Mouse (Mus musculus) midbrain, embryonic 14.5 days (tissue): ENCODE data around the gene Fbf1. TPM values are rescaled to one million over a fixed set of nuclear protein-coding genes. Genes with fewer than 3 reads are reported as not detected.
A peak's percentile ranks its signal among the peaks of the same experiment; 100 is the strongest.

Source experiments
- ATAC-seq: fragments of 200-750 bp; cut with Nextera tagmentation; 2 replicates; pipeline ENCODE4 v1.8.0; 2017; ENCODE audit warnings: moderate number of reproducible peaks, moderate library complexity; ENCODE audit not compliant: low FRiP score, low TSS enrichment
- DNase-seq: peaks from one replicate; pipeline ENCODE4 v3.0.0-alpha.2; 2015
- H3K27ac ChIP-seq: fragments of 300-500 bp; sonication (generic); replicated peaks from 2 replicates; pipeline ENCODE4 v1.5.1; 2014; ENCODE audit warnings: mild to moderate bottlenecking, low read depth, low read length, moderate library complexity
- H3K27me3 ChIP-seq: fragments of 300-500 bp; sonication (generic); 2 replicates; pipeline ENCODE4 v1.6.1; 2014; ENCODE audit warnings: low read length, control low read depth, mixed read lengths; ENCODE audit not compliant: control insufficient read depth, insufficient read depth
- H3K36me3 ChIP-seq: fragments of 300-500 bp; sonication (generic); 2 replicates; pipeline ENCODE4 v1.6.1; 2014; ENCODE audit warnings: low read length, control low read depth; ENCODE audit not compliant: control insufficient read depth, insufficient read depth
- H3K4me1 ChIP-seq: fragments of 300-500 bp; sonication (generic); 2 replicates; pipeline ENCODE4 v1.6.1; 2014; ENCODE audit warnings: mild to moderate bottlenecking, antibody characterized with exemption, low read length, control low read depth; ENCODE audit not compliant: control insufficient read depth, insufficient read depth
- H3K4me2 ChIP-seq: fragments of 300-500 bp; sonication (generic); 2 replicates; pipeline ENCODE4 v1.6.1; 2014; ENCODE audit warnings: mild to moderate bottlenecking, low read length, moderate library complexity
- H3K4me3 ChIP-seq: fragments of 300-500 bp; sonication (generic); replicated peaks from 2 replicates; pipeline ENCODE4 v1.5.1; 2014; ENCODE audit warnings: low read depth, low read length
- H3K9ac ChIP-seq: fragments of 300-500 bp; sonication (generic); replicated peaks from 2 replicates; pipeline ENCODE4 v1.6.1; 2014; ENCODE audit warnings: mild to moderate bottlenecking, low read length, moderate library complexity
- H3K9me3 ChIP-seq: fragments of 300-500 bp; sonication (generic); 2 replicates; pipeline ENCODE4 v1.6.1; 2016; ENCODE audit warnings: low read length, control low read depth, mixed read lengths; ENCODE audit not compliant: control insufficient read depth
- WGBS: fragments of 180-500 bp; shearing (Covaris S2); extraction: QIAGEN DNeasy Blood & Tissue Kit; methylation state at CpG from one replicate; pipeline ENCODE4 v1.1.7; 2014; 5-methylcytosine and 5-hydroxymethylcytosine counted together
- polyA plus RNA-seq: library from polyadenylated mRNA; unstranded; fragments of >200 nt; fragmentation: Nextera tagmentation; extraction: Ambion mirVana; gene quantifications from 2 replicates; pipeline ENCODE4 v1.2.1, GENCODE M21; 2014

The Fbf1 gene
- polyA plus RNA-seq, 1 experiment from 2014 or later = 58.9 TPM

GRCm38 (mm10) chr11:116110131-116110530 is 57.8 kb downstream of the Fbf1 start:
- Histone ChIP-seq H3K4me1 (peaks cover 6% of the 10 kb centered on the region; the same call in 1 of the 2 replicates), H3K4me2 (peak overlapping the region; percentile 50), H3K9me3 (no peaks in the 10 kb centered on the region), H3K4me3 (peak overlapping the region; percentile 28), H3K9ac (peak overlapping the region; percentile 26; the same call in 1 of the 2 replicates), H3K27ac (no peak overlapping the region), H3K27me3 (peaks cover 65% of the 10 kb centered on the region), H3K36me3 (no peaks in the 10 kb centered on the region)
- WGBS = 3% methylated on average over 35 of the region's 35 CpGs
- DNase-seq (no peak), ATAC-seq (no peak)

DNA sequence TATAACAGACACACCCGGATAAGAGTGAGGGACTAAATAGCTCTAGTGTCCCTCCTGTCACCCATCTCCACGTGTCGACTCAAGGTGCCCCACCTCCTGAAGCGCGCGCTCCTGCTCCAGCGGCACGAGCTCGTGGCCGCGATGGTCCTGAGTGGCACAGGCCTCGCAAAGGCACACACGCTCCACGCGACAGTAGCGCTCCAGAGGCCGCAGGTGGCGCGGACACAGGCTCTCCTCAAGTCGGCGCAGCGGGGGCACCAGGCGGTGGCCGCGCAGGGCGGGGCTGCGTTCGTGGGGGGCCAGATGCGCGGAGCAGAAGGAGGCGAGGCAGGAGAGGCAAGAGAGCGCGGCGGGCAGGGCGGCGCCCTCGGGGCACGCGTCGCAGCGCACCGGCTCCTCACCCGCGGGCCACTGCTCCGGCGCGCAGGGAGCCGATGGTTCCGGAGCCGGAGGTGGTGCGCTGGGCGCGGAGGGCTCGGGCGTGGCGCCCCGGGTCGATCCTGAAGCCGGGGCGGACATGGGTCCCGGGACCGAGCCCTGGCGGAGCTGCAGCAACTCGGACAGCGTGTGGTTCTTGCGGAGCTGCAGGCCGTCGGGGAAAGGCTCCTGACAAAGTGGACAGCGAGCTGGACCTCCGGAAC is 58.4 kb downstream of the Fbf1 start:
- DNase-seq (no peak), ATAC-seq (no peak)
- peak overlapping the region; percentile 28 for H3K4me3 ChIP-seq
- peak overlapping the region; percentile 26; the same call in 1 of the 2 replicates for H3K9ac ChIP-seq
- H3K27ac ChIP-seq = no peak overlapping the region
- H3K27me3 ChIP-seq = peaks cover 65% of the 10 kb centered on the region
- H3K4me2 ChIP-seq = peak overlapping the region; percentile 50
- no peaks in the 10 kb centered on the region for H3K9me3 ChIP-seq
- WGBS = 2% methylated on average over 69 of the region's 70 CpGs
- no peaks in the 10 kb centered on the region for H3K36me3 ChIP-seq
- peaks cover 7% of the 10 kb centered on the region for H3K4me1 ChIP-seq

- no peak overlapping the region for H3K9ac ChIP-seq
- no peak overlapping the region for H3K27ac ChIP-seq
- DNase-seq = no peak
- no peak overlapping the region for H3K4me2 ChIP-seq
- no peaks in the 10 kb centered on the region for H3K36me3 ChIP-seq
- peak overlapping the region; percentile 28; the same call in 1 of the 2 replicates for H3K4me3 ChIP-seq
- peaks cover 65% of the 10 kb centered on the region for H3K27me3 ChIP-seq
- H3K4me1 ChIP-seq = peaks cover 17% of the 10 kb centered on the region
- WGBS = 6% methylated on average over 23 of the region's 23 CpGs
- ATAC-seq = no peak
- H3K9me3 ChIP-seq = no peaks in the 10 kb centered on the region
Observed at GRCm38 (mm10) chr11:116108464-116109137, 59.4 kb downstream of the Fbf1 start.

DNA sequence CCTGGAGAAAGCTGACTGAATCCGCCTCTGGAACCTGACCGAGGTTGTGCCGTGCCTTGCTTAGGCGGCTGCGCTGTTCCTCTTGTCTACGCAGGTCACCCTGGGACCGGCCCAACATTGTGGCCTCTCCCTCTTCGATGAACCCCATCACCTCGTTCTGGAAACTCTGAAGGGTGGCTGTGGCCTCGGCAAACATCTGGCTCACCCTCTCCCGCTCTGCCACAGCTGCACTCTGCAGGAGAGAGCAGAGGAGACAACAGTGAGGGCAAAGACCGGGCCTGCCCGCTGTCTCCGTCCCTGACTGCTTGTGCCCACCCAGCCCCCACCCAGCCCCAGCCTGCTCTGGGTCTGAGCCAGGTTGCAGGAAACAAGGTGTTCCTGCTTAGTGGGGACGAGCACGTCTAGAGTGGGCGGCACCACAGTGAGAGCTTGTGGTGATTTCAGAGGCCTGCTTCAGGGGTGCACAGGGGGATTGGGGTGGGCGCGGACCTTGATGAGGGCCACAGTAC is 60.1 kb downstream of the Fbf1 start:
- H3K9me3 ChIP-seq = no peaks in the 10 kb centered on the region
- no peak for ATAC-seq
- peaks cover 65% of the 10 kb centered on the region for H3K27me3 ChIP-seq
- no peak overlapping the region for H3K27ac ChIP-seq
- H3K36me3 ChIP-seq = no peaks in the 10 kb centered on the region
- DNase-seq = no peak
- H3K4me1 ChIP-seq = peaks cover 18% of the 10 kb centered on the region
- H3K9ac ChIP-seq = no peak overlapping the region
- H3K4me2 ChIP-seq = no peak overlapping the region
- 7% methylated on average over 19 of the region's 19 CpGs for WGBS
- H3K4me3 ChIP-seq = no peak overlapping the region

DNA sequence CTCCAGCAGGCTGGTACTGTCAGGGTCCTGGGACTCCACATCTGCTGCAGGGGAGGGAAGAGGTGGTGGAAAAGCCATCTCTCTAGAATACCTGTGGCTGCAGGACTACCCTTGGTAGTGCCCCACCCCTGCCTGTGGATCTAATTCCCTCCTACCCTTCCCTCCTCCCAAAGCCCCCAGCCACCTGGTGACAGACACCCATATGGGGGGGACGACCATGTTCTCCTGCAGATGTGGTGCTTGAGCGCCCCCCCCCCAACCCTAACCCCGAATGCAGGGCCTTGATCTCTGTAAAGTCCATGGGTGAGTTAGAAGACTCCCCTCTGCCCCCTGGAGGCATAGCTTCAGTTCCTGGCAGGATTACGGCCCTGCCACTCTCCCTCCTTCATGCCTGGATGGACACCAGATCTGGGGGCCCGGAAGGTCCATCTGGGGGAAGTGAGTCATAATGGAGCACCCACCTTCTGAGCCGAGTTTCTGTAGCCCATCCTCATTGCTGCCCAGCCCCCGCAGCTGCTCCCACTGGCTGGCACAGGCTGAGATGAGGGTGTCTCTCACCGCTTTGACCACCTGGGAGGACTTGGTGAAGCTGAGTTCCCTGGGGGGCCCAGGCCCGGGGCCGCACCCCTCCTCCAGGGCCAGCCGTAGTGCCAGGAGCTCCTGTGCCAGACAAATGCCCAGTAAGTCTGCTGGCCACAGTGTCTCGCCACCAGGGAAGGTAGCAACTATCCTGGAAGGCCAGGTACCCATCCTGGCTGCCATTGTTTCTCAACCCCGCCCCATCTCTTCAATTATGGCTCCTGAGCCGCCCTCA is 60.8 kb downstream of the Fbf1 start:
- DNase-seq (no peak), ATAC-seq (no peak)
- Histone ChIP-seq H3K4me1 (peaks cover 18% of the 10 kb centered on the region), H3K27ac (no peak overlapping the region), H3K4me2 (no peak overlapping the region), H3K27me3 (peaks cover 65% of the 10 kb centered on the region), H3K9me3 (no peaks in the 10 kb centered on the region), H3K9ac (no peak overlapping the region), H3K4me3 (no peak overlapping the region), H3K36me3 (no peaks in the 10 kb centered on the region)
- WGBS = 20% methylated on average over 14 of the region's 14 CpGs

DNA sequence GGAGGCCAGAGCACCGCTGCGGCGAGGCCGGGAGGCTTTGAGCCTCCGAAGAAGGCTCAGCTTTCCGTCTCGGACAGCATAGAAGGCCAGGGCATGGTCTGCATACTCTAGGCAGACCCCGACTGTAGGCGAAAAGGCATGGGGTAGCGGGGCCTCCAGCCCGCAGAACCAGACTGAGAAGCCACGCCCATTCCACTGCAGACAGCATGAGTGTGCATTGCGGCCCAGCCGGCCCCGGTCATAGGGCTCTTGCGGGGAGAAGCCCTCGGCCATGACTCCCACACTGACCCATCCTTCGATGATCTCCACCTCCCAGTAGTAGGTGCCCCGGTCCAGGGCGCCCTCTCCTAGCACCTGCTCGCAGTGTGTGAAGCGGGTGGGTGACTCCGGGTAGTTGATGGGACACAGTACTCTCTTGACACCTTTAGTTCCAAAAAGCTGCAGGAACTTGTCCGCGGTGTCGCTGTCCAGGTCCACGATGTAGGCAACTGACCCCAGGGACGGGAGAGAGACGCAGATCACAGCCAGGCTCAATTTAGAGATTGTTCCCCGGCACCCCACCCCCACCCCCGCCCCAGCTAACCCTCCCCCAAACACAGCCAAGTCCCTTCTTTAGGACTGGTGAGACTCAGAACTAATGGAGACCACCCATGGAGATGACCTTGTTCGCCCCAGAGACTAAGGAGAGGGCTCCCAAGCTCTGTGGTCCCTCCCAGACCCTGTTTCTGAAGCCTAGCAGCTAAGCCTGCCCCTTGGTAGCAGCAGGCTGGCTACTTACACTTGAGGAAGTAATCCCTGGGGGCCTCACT is 61.6 kb downstream of the Fbf1 start:
- H3K9ac ChIP-seq = no peak overlapping the region
- no peaks in the 10 kb centered on the region for H3K36me3 ChIP-seq
- H3K27ac ChIP-seq = no peak overlapping the region
- H3K4me2 ChIP-seq = peak overlapping the region; percentile 19; the same call in 1 of the 2 replicates
- DNase-seq (no peak), ATAC-seq (no peak)
- peaks cover 59% of the 10 kb centered on the region for H3K27me3 ChIP-seq
- H3K4me1 ChIP-seq = peaks cover 20% of the 10 kb centered on the region
- no peaks in the 10 kb centered on the region for H3K9me3 ChIP-seq
- WGBS = 24% methylated on average over 32 of the region's 32 CpGs
- no peak overlapping the region for H3K4me3 ChIP-seq

DNA sequence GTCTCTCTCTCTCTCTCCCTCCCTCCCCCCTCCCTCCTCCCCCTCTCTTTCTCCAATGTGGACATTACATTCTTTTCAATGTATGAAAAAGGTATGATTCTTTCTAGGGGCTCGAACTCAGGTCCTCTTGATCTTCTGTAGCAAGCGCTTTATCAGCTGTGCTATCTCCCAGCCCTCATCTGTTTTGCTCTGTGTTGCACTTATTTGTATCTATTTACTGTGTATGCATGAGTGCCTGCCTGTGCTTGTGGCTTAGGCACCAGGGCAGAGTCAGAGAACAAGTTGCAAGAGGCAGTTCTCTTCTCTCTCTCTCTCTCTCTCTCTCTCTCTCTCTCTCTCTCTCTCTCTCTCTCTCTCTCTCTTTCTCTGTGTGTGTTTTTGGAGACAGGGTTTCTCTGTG is 62.9 kb downstream of the Fbf1 start:
- Histone ChIP-seq H3K27ac (no peak overlapping the region), H3K9ac (no peak overlapping the region), H3K36me3 (no peaks in the 10 kb centered on the region), H3K4me1 (peaks cover 18% of the 10 kb centered on the region), H3K4me3 (no peak overlapping the region), H3K4me2 (no peak overlapping the region), H3K27me3 (peaks cover 46% of the 10 kb centered on the region), H3K9me3 (no peaks in the 10 kb centered on the region)
- 92% methylated on average over 2 of the region's 2 CpGs for WGBS
- DNase-seq = no peak
- ATAC-seq = no peak
